10 mouse cellular contexts compared by ENCODE assay signal in genomic region chr6:99020570-99021444, GRCm38 (mm10).
DNase-seq lines count a peak whose midpoint lies in the region; ATAC-seq and TF ChIP-seq lines count a peak whose summit lies in the region.
"Had no signal": no experiment of that assay in that cellular context is flagged by ENCODE, and none has a peak within 500 bp of the region (broad histone marks: within the 10 kb centered on the region; RNA-seq: fewer than 3 reads in every experiment).

No protein-coding gene starts in this region.

- no peak for TF ChIP-seq EP300 in stomach, postnatal 0 days (optimal IDR thresholded peaks at IDR 0.05)

- TF ChIP-seq CTCF in stomach, postnatal 0 days (IDR thresholded peaks at IDR 0.05; ENCODE audit: low read depth), result no peak

- H3K4me3 ChIP-seq in embryonic facial prominence, embryonic 15.5 days (replicated peaks), result no peak overlapping the region
- no peak overlapping the region for H3K4me3 ChIP-seq in embryonic facial prominence, embryonic 10.5 days
- H3K4me3 ChIP-seq in hindbrain, embryonic 15.5 days, result no peak overlapping the region
- no peak overlapping the region for H3K4me3 ChIP-seq in hindbrain, embryonic 12.5 days
- no peak overlapping the region for H3K4me3 ChIP-seq in midbrain, embryonic 13.5 days (replicated peaks)
- H3K4me3 ChIP-seq in midbrain, embryonic 15.5 days, result no peak overlapping the region
- H3K4me3 ChIP-seq in stomach, postnatal 0 days (ENCODE audit: low read depth, low read length), result no peak overlapping the region

- DNase-seq in embryonic facial prominence, embryonic 10.5 days (ENCODE audit: low spot score), result no peak
- no peak for DNase-seq in stomach, postnatal 0 days (ENCODE audit: low spot score)
- DNase-seq in embryo, embryonic 10 days (ENCODE audit: low spot score), result no peak
- DNase-seq: left cerebral cortex, postnatal 4 days; thymus, postnatal 14 days had no signal

- H3K4me1 ChIP-seq in embryonic facial prominence, embryonic 15.5 days, result peaks cover 18% of the 10 kb centered on the region
- H3K4me1 ChIP-seq in embryonic facial prominence, embryonic 10.5 days, result peaks cover 63% of the 10 kb centered on the region
- H3K4me1 ChIP-seq in hindbrain, embryonic 15.5 days (replicated peaks), result peaks cover 3% of the 10 kb centered on the region; the same call in 1 of the 2 replicates
- peaks cover 52% of the 10 kb centered on the region for H3K4me1 ChIP-seq in hindbrain, embryonic 12.5 days
- peaks cover 66% of the 10 kb centered on the region for H3K4me1 ChIP-seq in midbrain, embryonic 13.5 days (replicated peaks)
- peaks cover 31% of the 10 kb centered on the region for H3K4me1 ChIP-seq in midbrain, embryonic 15.5 days
- peaks cover 12% of the 10 kb centered on the region for H3K4me1 ChIP-seq in stomach, postnatal 0 days (replicated peaks; ENCODE audit: control insufficient read depth, insufficient read depth)

- no peaks in the 10 kb centered on the region for H3K27me3 ChIP-seq in embryonic facial prominence, embryonic 15.5 days
- H3K27me3 ChIP-seq in embryonic facial prominence, embryonic 10.5 days (replicated peaks; ENCODE audit: low read depth, poor library complexity, severe bottlenecking), result 0 out of 2 replicates have a peak, but pooled peaks cover 11% of the 10 kb centered on the region
- H3K27me3 ChIP-seq in hindbrain, embryonic 15.5 days, result peaks cover 25% of the 10 kb centered on the region
- H3K27me3 ChIP-seq in hindbrain, embryonic 12.5 days, result peaks cover 9% of the 10 kb centered on the region
- H3K27me3 ChIP-seq in midbrain, embryonic 13.5 days, result peaks cover 5% of the 10 kb centered on the region; the same call in 1 of the 2 replicates
- 0 out of 2 replicates have a peak, but pooled peaks cover 3% of the 10 kb centered on the region for H3K27me3 ChIP-seq in midbrain, embryonic 15.5 days (replicated peaks)
- H3K27me3 ChIP-seq in stomach, postnatal 0 days (ENCODE audit: control insufficient read depth, insufficient read depth, low read length), result no peaks in the 10 kb centered on the region

- 45% methylated on average over 12 of the region's 12 CpGs for WGBS in embryonic facial prominence, embryonic 15.5 days
- 59% methylated on average over 12 of the region's 12 CpGs for WGBS in embryonic facial prominence, embryonic 10.5 days
- 58% methylated on average over 12 of the region's 12 CpGs for WGBS in hindbrain, embryonic 15.5 days
- 61% methylated on average over 12 of the region's 12 CpGs for WGBS in hindbrain, embryonic 12.5 days
- whole genome bisulfite sequencing in midbrain, embryonic 13.5 days, result 56% methylated on average over 12 of the region's 12 CpGs
- WGBS in midbrain, embryonic 15.5 days, result 59% methylated on average over 12 of the region's 12 CpGs
- WGBS in stomach, postnatal 0 days, result 29% methylated on average over 12 of the region's 12 CpGs

- H3K9ac ChIP-seq in embryonic facial prominence, embryonic 15.5 days, result no peak overlapping the region
- H3K9ac ChIP-seq in hindbrain, embryonic 15.5 days, result no peak overlapping the region
- no peak overlapping the region for H3K9ac ChIP-seq in hindbrain, embryonic 12.5 days
- H3K9ac ChIP-seq in midbrain, embryonic 13.5 days (replicated peaks), result 0 out of 2 replicates have a peak overlapping the region, but pooled peaks have one; percentile 8
- no peak overlapping the region for H3K9ac ChIP-seq in midbrain, embryonic 15.5 days
- H3K9ac ChIP-seq in stomach, postnatal 0 days (ENCODE audit: low read length), result no peak overlapping the region; the same call in 1 of the 2 replicates

- no peak for ATAC-seq in embryonic facial prominence, embryonic 15.5 days (ENCODE audit: insufficient number of reproducible peaks, low FRiP score, low TSS enrichment, low read depth)
- ATAC-seq in hindbrain, embryonic 15.5 days (ENCODE audit: low FRiP score, low read depth), result no peak
- no peak for ATAC-seq in hindbrain, embryonic 12.5 days (ENCODE audit: low FRiP score)
- ATAC-seq in midbrain, embryonic 13.5 days, result no peak
- ATAC-seq in midbrain, embryonic 15.5 days (replicated peaks), result no peak
- 0 out of 2 replicates have a peak, but pooled peaks have one; percentile 45 for ATAC-seq in stomach, postnatal 0 days (ENCODE audit: low FRiP score, low TSS enrichment)

- H3K27ac ChIP-seq in embryonic facial prominence, embryonic 15.5 days (replicated peaks), result 0 out of 2 replicates have a peak overlapping the region, but pooled peaks have one; percentile 28
- no peak overlapping the region for H3K27ac ChIP-seq in embryonic facial prominence, embryonic 10.5 days (replicated peaks)
- 0 out of 2 replicates have a peak overlapping the region, but pooled peaks have one; percentile 18 for H3K27ac ChIP-seq in hindbrain, embryonic 15.5 days (replicated peaks)
- no peak overlapping the region for H3K27ac ChIP-seq in hindbrain, embryonic 12.5 days
- H3K27ac ChIP-seq in midbrain, embryonic 13.5 days, result no peak overlapping the region
- no peak overlapping the region for H3K27ac ChIP-seq in midbrain, embryonic 15.5 days
- H3K27ac ChIP-seq in stomach, postnatal 0 days (replicated peaks), result peak overlapping the region; percentile 67

- no peaks in the 10 kb centered on the region for H3K36me3 ChIP-seq in embryonic facial prominence, embryonic 15.5 days
- peaks cover 12% of the 10 kb centered on the region for H3K36me3 ChIP-seq in embryonic facial prominence, embryonic 10.5 days (replicated peaks)
- no peaks in the 10 kb centered on the region for H3K36me3 ChIP-seq in hindbrain, embryonic 15.5 days
- H3K36me3 ChIP-seq in hindbrain, embryonic 12.5 days, result no peaks in the 10 kb centered on the region
- no peaks in the 10 kb centered on the region for H3K36me3 ChIP-seq in midbrain, embryonic 13.5 days
- H3K36me3 ChIP-seq in midbrain, embryonic 15.5 days (replicated peaks), result no peaks in the 10 kb centered on the region
- H3K36me3 ChIP-seq in stomach, postnatal 0 days (ENCODE audit: control insufficient read depth, insufficient read depth, low read length), result peaks cover 5% of the 10 kb centered on the region

- H3K4me2 ChIP-seq in embryonic facial prominence, embryonic 15.5 days (replicated peaks), result no peak overlapping the region
- H3K4me2 ChIP-seq in hindbrain, embryonic 15.5 days, result peak overlapping the region; percentile 27
- H3K4me2 ChIP-seq in hindbrain, embryonic 12.5 days (replicated peaks), result no peak overlapping the region
- 0 out of 2 replicates have a peak overlapping the region, but pooled peaks have one; percentile 3 for H3K4me2 ChIP-seq in midbrain, embryonic 13.5 days (replicated peaks)
- no peak overlapping the region for H3K4me2 ChIP-seq in midbrain, embryonic 15.5 days
- H3K4me2 ChIP-seq in stomach, postnatal 0 days (replicated peaks; ENCODE audit: low read depth), result 0 out of 2 replicates have a peak overlapping the region, but pooled peaks have one; percentile 14

- no peaks in the 10 kb centered on the region for H3K9me3 ChIP-seq in embryonic facial prominence, embryonic 15.5 days (replicated peaks)
- no peaks in the 10 kb centered on the region for H3K9me3 ChIP-seq in embryonic facial prominence, embryonic 10.5 days
- H3K9me3 ChIP-seq in hindbrain, embryonic 15.5 days, result no peaks in the 10 kb centered on the region
- H3K9me3 ChIP-seq in hindbrain, embryonic 12.5 days (replicated peaks), result no peaks in the 10 kb centered on the region
- H3K9me3 ChIP-seq in midbrain, embryonic 13.5 days, result no peaks in the 10 kb centered on the region
- H3K9me3 ChIP-seq in midbrain, embryonic 15.5 days, result no peaks in the 10 kb centered on the region
- no peaks in the 10 kb centered on the region for H3K9me3 ChIP-seq in stomach, postnatal 0 days (ENCODE audit: control insufficient read depth, low read length)

Comparison
In these comparisons a context has a peak if more than half of its experiments do, and no peak if none do; other contexts are left out.
1. H3K27ac ChIP-seq: peak in embryonic facial prominence, embryonic 15.5 days (single experiment), hindbrain, embryonic 15.5 days (single experiment) and stomach, postnatal 0 days (single experiment); none in embryonic facial prominence, embryonic 10.5 days (single experiment), hindbrain, embryonic 12.5 days (single experiment), midbrain, embryonic 13.5 days (single experiment) and midbrain, embryonic 15.5 days (single experiment).
2. H3K4me2 ChIP-seq: peak in hindbrain, embryonic 15.5 days (single experiment), midbrain, embryonic 13.5 days (single experiment) and stomach, postnatal 0 days (single experiment); none in embryonic facial prominence, embryonic 15.5 days (single experiment), hindbrain, embryonic 12.5 days (single experiment) and midbrain, embryonic 15.5 days (single experiment).